Mouse (Mus musculus): ENCODE results near the gene Upb1. TPM values are rescaled to one million over a fixed set of nuclear protein-coding genes. Genes with fewer than 3 reads are reported as not detected.

The Upb1 gene
- polyA plus RNA-seq, 1 experiment from 2014 or later: 0.19 TPM

GRCm38 (mm10) chr10:75429522-75430146 is 28.7 kb downstream of the Upb1 start:
- ATAC-seq (replicated peaks): no peak
- 87% methylated on average over 7 of the region's 7 CpGs for WGBS

GRCm38 (mm10) chr10:75430147-75430537 is 29.2 kb downstream of the Upb1 start:
- no peak overlapping the region for H3K27ac ChIP-seq (replicated peaks)
- no peaks in the 10 kb centered on the region for H3K4me1 ChIP-seq
- no peaks in the 10 kb centered on the region for H3K36me3 ChIP-seq
- no peak overlapping the region for H3K4me3 ChIP-seq
- no peaks in the 10 kb centered on the region for H3K9me3 ChIP-seq
- no peaks in the 10 kb centered on the region for H3K27me3 ChIP-seq
- no peak for ATAC-seq (replicated peaks)
- 92% methylated on average over 5 of the region's 5 CpGs for WGBS
- no peak overlapping the region for H3K9ac ChIP-seq (replicated peaks)
- H3K4me2 ChIP-seq (replicated peaks): no peak overlapping the region

More at GRCm38 (mm10) chr10:75429522-75430146, 28.7 kb downstream of the Upb1 start:
- Histone ChIP-seq H3K36me3 (no peaks in the 10 kb centered on the region), H3K9ac (replicated peaks) (no peak overlapping the region), H3K27ac (replicated peaks) (no peak overlapping the region), H3K4me3 (no peak overlapping the region), H3K4me1 (no peaks in the 10 kb centered on the region), H3K27me3 (no peaks in the 10 kb centered on the region), H3K9me3 (no peaks in the 10 kb centered on the region), H3K4me2 (replicated peaks) (no peak overlapping the region)

- no peaks in the 10 kb centered on the region for H3K36me3 ChIP-seq
- H3K9ac ChIP-seq (replicated peaks): no peak overlapping the region
- 95% methylated on average over 6 of the region's 6 CpGs for WGBS
- H3K27me3 ChIP-seq: no peaks in the 10 kb centered on the region
- H3K4me3 ChIP-seq: no peak overlapping the region
- H3K4me1 ChIP-seq: no peaks in the 10 kb centered on the region
- ATAC-seq (replicated peaks): no peak
- no peak overlapping the region for H3K27ac ChIP-seq (replicated peaks)
- no peaks in the 10 kb centered on the region for H3K9me3 ChIP-seq
- H3K4me2 ChIP-seq (replicated peaks): no peak overlapping the region
Observed at GRCm38 (mm10) chr10:75430633-75431032, 29.7 kb downstream of the Upb1 start.

- Histone ChIP-seq H3K36me3 (no peaks in the 10 kb centered on the region), H3K4me1 (peaks cover 23% of the 10 kb centered on the region), H3K9ac (replicated peaks) (no peak overlapping the region), H3K4me3 (no peak overlapping the region), H3K4me2 (replicated peaks) (no peak overlapping the region), H3K27ac (replicated peaks) (no peak overlapping the region), H3K27me3 (no peaks in the 10 kb centered on the region), H3K9me3 (no peaks in the 10 kb centered on the region)
- ATAC-seq (replicated peaks): peak; percentile 33
- 32% methylated on average over 3 of the region's 3 CpGs for WGBS
Observed at GRCm38 (mm10) chr10:75436604-75437217, 35.8 kb downstream of the Upb1 start.

DNA sequence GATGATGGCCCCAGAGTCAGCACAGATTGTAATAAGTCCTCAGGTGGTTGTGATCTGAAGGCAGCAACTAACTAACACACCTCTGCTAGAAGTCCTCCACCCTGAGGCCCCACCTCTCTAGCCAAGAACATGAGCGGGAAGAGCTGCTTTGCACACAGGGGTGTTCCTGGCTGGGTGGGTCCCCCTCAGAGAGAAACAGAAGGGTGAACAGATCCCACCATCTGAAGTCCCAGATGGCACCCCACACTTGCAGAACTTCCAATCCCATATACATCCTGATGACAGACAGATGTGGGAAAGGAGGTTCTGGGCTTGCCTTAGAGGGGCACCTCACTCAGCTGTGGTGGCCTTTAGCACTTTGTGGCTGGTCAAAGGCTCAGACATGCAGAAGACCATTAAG is 36.4 kb downstream of the Upb1 start:
- Histone ChIP-seq H3K4me2 (replicated peaks) (no peak overlapping the region), H3K27ac (replicated peaks) (peak overlapping the region; percentile 75; the same call in 1 of the 2 replicates), H3K36me3 (no peaks in the 10 kb centered on the region), H3K4me3 (no peak overlapping the region), H3K9ac (replicated peaks) (no peak overlapping the region), H3K9me3 (no peaks in the 10 kb centered on the region), H3K4me1 (peaks cover 23% of the 10 kb centered on the region), H3K27me3 (no peaks in the 10 kb centered on the region)
- 0 out of 2 replicates have a peak, but pooled peaks have one; percentile 6 for ATAC-seq (replicated peaks)
- WGBS: 82% methylated on average over 1 of the region's 1 CpGs

- Histone ChIP-seq H3K27ac (replicated peaks) (peak overlapping the region; percentile 75), H3K4me2 (replicated peaks) (no peak overlapping the region), H3K9me3 (no peaks in the 10 kb centered on the region), H3K4me1 (peaks cover 23% of the 10 kb centered on the region), H3K36me3 (no peaks in the 10 kb centered on the region), H3K4me3 (no peak overlapping the region), H3K27me3 (no peaks in the 10 kb centered on the region), H3K9ac (replicated peaks) (no peak overlapping the region)
- 56% methylated on average over 13 of the region's 13 CpGs for WGBS
- peak; percentile 71 for ATAC-seq (replicated peaks)
Observed at GRCm38 (mm10) chr10:75438132-75438810, 37.4 kb downstream of the Upb1 start.

GRCm38 (mm10) chr10:75439211-75439811 is 38.4 kb downstream of the Upb1 start:
- Histone ChIP-seq H3K4me2 (replicated peaks) (no peak overlapping the region), H3K9me3 (no peaks in the 10 kb centered on the region), H3K4me3 (no peak overlapping the region), H3K27ac (replicated peaks) (peak overlapping the region; percentile 55), H3K27me3 (no peaks in the 10 kb centered on the region), H3K9ac (replicated peaks) (no peak overlapping the region), H3K4me1 (peaks cover 23% of the 10 kb centered on the region), H3K36me3 (no peaks in the 10 kb centered on the region)
- 19% methylated on average over 7 of the region's 7 CpGs for WGBS
- ATAC-seq (replicated peaks): peak; percentile 75

DNA sequence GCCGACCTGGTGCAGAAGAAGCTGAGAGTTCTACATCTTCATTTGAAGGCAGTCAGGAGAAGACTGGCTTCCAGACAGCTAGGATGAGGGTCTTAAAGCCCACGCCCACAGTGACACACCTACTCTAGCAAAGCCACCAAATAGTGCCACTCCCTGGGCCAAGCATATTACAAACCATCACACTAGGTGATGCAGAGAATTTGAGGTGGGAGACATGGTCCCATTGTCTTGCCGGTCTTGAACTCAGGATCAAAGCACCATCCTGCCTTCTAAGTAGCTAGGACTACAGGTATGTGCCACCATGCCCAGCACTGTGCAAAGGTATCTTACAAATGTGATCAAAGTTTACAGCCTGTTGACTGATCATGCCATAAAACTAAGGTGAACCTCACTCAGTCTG is 39.8 kb downstream of the Upb1 start:
- H3K27me3 ChIP-seq: no peaks in the 10 kb centered on the region
- peaks cover 23% of the 10 kb centered on the region for H3K4me1 ChIP-seq
- no peaks in the 10 kb centered on the region for H3K36me3 ChIP-seq
- H3K9ac ChIP-seq (replicated peaks): no peak overlapping the region
- no peak for ATAC-seq (replicated peaks)
- no peaks in the 10 kb centered on the region for H3K9me3 ChIP-seq
- WGBS: 85% methylated on average over 3 of the region's 3 CpGs
- no peak overlapping the region for H3K4me3 ChIP-seq
- H3K27ac ChIP-seq (replicated peaks): no peak overlapping the region
- no peak overlapping the region for H3K4me2 ChIP-seq (replicated peaks)

DNA sequence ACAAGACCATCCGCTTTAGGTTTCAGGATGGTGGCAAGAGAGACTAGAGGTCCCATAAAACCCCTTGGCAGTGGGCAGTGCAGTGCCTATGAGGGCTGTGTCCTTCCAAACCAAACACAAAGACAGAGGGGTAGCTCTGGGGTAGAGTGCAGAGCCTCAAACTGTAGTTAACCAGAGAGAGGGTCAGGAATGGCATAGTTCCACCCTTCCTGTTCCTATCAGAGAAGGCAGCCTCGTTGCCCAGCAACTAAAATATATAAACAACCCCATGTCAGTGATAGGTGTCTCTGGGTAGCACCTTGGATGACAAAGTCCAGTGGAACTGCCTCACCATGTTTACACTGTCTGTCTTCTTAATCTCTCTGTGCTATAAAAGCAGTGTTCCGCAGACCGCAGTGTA is 40.9 kb downstream of the Upb1 start:
- no peak for ATAC-seq (replicated peaks)
- Histone ChIP-seq H3K4me1 (peaks cover 23% of the 10 kb centered on the region), H3K4me2 (replicated peaks) (no peak overlapping the region), H3K9ac (replicated peaks) (no peak overlapping the region), H3K27me3 (no peaks in the 10 kb centered on the region), H3K4me3 (no peak overlapping the region), H3K36me3 (no peaks in the 10 kb centered on the region), H3K27ac (replicated peaks) (no peak overlapping the region), H3K9me3 (no peaks in the 10 kb centered on the region)
- 80% methylated on average over 4 of the region's 4 CpGs for WGBS

DNA sequence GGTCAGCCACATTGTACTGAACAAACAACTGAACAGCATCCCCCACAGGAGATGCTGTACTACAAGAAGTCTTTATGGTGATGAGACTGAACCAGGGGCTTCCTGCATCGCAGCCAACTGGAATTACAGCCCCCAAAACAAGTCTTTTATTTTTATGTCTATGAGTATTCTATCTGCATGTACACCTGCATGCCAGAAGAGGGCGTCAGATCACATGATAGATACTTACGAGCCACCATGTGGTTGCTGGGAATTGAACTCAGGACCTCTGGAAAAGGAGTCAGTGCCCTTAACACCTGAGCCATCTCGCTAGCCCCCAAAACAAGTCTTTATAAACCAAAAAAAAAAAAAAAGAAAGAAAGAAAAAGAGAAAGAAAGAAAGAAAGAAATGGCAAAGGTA is 42.1 kb downstream of the Upb1 start:
- no peak overlapping the region for H3K4me2 ChIP-seq (replicated peaks)
- H3K9ac ChIP-seq (replicated peaks): no peak overlapping the region
- no peaks in the 10 kb centered on the region for H3K27me3 ChIP-seq
- no peak overlapping the region for H3K4me3 ChIP-seq
- no peaks in the 10 kb centered on the region for H3K36me3 ChIP-seq
- no peaks in the 10 kb centered on the region for H3K9me3 ChIP-seq
- no peak for ATAC-seq (replicated peaks)
- H3K27ac ChIP-seq (replicated peaks): no peak overlapping the region
- H3K4me1 ChIP-seq: peaks cover 13% of the 10 kb centered on the region
- WGBS: 83% methylated on average over 4 of the region's 4 CpGs

DNA sequence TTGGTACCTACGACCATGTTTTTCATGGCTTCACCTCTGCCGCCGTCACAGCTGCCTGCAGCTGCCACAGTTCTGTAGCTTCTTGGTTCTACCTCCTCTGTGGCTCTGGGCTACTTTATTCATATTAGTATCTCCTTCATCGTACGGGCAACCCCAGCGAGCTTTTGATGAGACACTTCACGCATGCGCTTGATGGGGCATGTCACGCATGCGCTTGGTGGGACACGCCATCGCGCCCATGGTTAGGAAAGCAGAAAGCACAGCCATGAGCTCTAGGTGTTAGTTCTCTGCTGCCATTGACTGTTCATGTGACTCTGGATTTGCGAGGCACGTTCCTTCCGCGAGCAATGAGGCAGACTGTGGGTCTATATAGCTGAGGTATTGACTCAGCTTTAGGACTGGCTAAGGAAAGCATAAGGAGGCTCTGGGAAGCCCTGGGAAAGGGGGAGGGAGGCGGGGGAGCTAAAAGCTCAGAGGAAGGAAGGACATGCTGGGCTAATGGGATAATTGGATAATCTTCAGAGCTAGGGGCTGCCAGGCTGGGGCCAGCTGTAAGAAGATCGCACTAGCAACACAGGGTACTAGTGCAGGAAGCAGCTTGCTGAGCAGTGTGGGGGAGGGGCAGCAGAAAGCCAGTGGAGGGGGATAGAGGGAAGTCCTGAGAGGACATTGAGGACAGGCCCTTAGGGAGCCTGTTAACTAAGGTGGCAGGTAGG is 43.4 kb downstream of the Upb1 start:
- peak; percentile 73 for ATAC-seq (replicated peaks)

More for the DNA sequence above, 43.4 kb downstream of the Upb1 start:
- H3K4me2 ChIP-seq (replicated peaks): no peak overlapping the region
- H3K4me3 ChIP-seq: no peak overlapping the region
- peaks cover 7% of the 10 kb centered on the region; the same call in 1 of the 2 replicates for H3K4me1 ChIP-seq
- H3K9me3 ChIP-seq: no peaks in the 10 kb centered on the region
- 0 out of 2 replicates have a peak overlapping the region, but pooled peaks have one; percentile 8 for H3K27ac ChIP-seq (replicated peaks)
- no peaks in the 10 kb centered on the region for H3K27me3 ChIP-seq
- no peak overlapping the region for H3K9ac ChIP-seq (replicated peaks)
- WGBS: 78% methylated on average over 19 of the region's 19 CpGs
- H3K36me3 ChIP-seq: no peaks in the 10 kb centered on the region
